Mouse (Mus musculus) heart, embryonic 13.5 days (tissue): ENCODE measurements around the gene Gm8251. TPM values are rescaled to one million over a fixed set of nuclear protein-coding genes. Genes with fewer than 3 reads are reported as not detected.
"Not testable (repeated sequence)": the region's sequence is repeated elsewhere in the genome, so short reads cannot be mapped to it uniquely, and the experiment has no call there.

Experiments
- ATAC-seq: fragments of 200-750 bp; cut with Nextera tagmentation; 2 replicates; pipeline ENCODE4 v1.8.0; 2017; ENCODE audit warnings: moderate TSS enrichment; ENCODE audit not compliant: insufficient number of reproducible peaks, low FRiP score, low TSS enrichment; ENCODE audit errors: extremely low read depth
- H3K27ac ChIP-seq: fragments of 300-500 bp; sonication (generic); replicated peaks from 2 replicates; pipeline ENCODE4 v1.5.1; 2015; ENCODE audit warnings: moderate library complexity, mild to moderate bottlenecking, inconsistent platforms
- H3K27me3 ChIP-seq: fragments of 300-500 bp; sonication (generic); replicated peaks from 2 replicates; pipeline ENCODE4 v1.6.1; 2015; ENCODE audit warnings: mild to moderate bottlenecking, inconsistent platforms
- H3K36me3 ChIP-seq: fragments of 300-500 bp; sonication (generic); 2 replicates; pipeline ENCODE4 v1.6.1; 2015; ENCODE audit warnings: mild to moderate bottlenecking, inconsistent platforms
- H3K4me1 ChIP-seq: fragments of 300-500 bp; sonication (generic); 2 replicates; pipeline ENCODE4 v1.6.1; 2015; ENCODE audit warnings: inconsistent platforms
- H3K4me2 ChIP-seq: fragments of 300-500 bp; sonication (generic); 2 replicates; pipeline ENCODE4 v1.6.1; 2015; ENCODE audit warnings: inconsistent platforms, mild to moderate bottlenecking, moderate library complexity
- H3K4me3 ChIP-seq: fragments of 300-500 bp; sonication (generic); 2 replicates; pipeline ENCODE4 v1.5.1; 2015; ENCODE audit warnings: moderate library complexity, mild to moderate bottlenecking, inconsistent platforms
- H3K9ac ChIP-seq: fragments of 300-500 bp; sonication (generic); 2 replicates; pipeline ENCODE4 v1.6.1; 2015; ENCODE audit warnings: inconsistent platforms, mild to moderate bottlenecking, moderate library complexity
- H3K9me3 ChIP-seq: fragments of 300-500 bp; sonication (generic); 2 replicates; pipeline ENCODE4 v1.6.1; 2016; ENCODE audit warnings: inconsistent platforms
- WGBS: fragments of 180-500 bp; shearing (Covaris S2); methylation state at CpG from one replicate; pipeline ENCODE4 v1.1.7; 2015; ENCODE audit warnings: mixed read lengths; 5-methylcytosine and 5-hydroxymethylcytosine counted together
- polyA plus RNA-seq: library from polyadenylated mRNA; unstranded; fragments of >200 nt; fragmentation: Nextera tagmentation; extraction: Ambion mirVana; gene quantifications from 2 replicates; pipeline ENCODE4 v1.2.1, GENCODE M21; 2015

Gene Gm8251
- polyA plus RNA-seq: 0.06 TPM in 1 of 2 replicates, not detected in the other

DNA sequence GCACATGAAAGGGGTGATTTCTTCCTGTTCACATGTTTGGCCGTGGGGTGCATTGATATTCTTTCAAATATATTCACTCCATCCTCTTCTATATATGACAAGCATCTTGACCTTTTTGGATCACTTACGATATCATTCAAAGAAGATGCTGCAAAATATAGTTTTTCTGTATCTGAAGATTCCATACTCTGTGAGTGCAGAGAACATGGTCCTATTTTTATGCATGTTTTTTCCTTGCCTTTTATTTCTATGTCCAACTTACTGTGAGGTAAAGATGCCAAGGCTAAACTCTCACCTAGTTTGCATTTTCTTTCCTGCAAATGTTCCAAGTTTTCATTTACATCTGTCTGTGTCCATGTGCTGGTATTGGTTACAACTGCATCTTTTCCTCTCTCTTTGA lies at the start of gene Gm8251:
TSS of gene Gm8251 (minus strand) at position 101 of the 400 bp plus-strand sequence.
- no peak within 1 kb of the TSS for H3K4me2 ChIP-seq
- no peak within 1 kb of the TSS for H3K9ac ChIP-seq
- H3K9me3 ChIP-seq: no peaks in the 10 kb centered on the region
- no peaks in the 10 kb centered on the region for H3K27me3 ChIP-seq
- no peak for ATAC-seq
- H3K4me1 ChIP-seq: no peaks in the 10 kb centered on the region
- no peak within 1 kb of the TSS for H3K27ac ChIP-seq
- WGBS: 79% methylated on average over 2 of the region's 2 CpGs
- H3K4me3 ChIP-seq: no peak within 1 kb of the TSS
- H3K36me3 ChIP-seq: no peaks in the 10 kb centered on the region

DNA sequence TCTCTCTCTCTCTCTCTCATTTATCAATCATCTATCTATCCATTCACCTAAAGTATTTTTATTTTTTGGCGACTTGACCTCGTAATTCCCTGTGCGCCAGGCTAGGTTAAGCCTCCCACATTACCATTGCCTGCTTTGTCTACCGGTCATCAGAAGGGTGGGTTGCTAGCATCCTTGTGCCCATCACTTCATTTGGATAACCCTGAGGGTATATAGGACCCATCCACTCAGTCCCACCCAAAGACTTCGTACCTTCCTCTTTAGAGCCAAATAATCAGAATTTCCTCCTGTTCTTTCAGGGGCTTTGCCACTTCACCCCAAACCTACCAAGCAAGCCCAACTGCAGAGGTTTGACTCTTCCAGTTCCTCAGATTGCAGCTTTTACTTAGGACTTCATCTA lies 41.2 kb upstream of the Gm8251 start:
- H3K4me2 ChIP-seq: peak overlapping the region; percentile 79
- WGBS: 21% methylated on average over 5 of the region's 5 CpGs
- H3K27me3 ChIP-seq: no peaks in the 10 kb centered on the region
- H3K4me1 ChIP-seq: peaks cover 14% of the 10 kb centered on the region
- H3K9ac ChIP-seq: peak overlapping the region; percentile 93
- peak overlapping the region; percentile 94 for H3K4me3 ChIP-seq
- no peaks in the 10 kb centered on the region for H3K9me3 ChIP-seq
- no peak overlapping the region for H3K27ac ChIP-seq
- peaks cover 35% of the 10 kb centered on the region for H3K36me3 ChIP-seq
- no peak for ATAC-seq

DNA sequence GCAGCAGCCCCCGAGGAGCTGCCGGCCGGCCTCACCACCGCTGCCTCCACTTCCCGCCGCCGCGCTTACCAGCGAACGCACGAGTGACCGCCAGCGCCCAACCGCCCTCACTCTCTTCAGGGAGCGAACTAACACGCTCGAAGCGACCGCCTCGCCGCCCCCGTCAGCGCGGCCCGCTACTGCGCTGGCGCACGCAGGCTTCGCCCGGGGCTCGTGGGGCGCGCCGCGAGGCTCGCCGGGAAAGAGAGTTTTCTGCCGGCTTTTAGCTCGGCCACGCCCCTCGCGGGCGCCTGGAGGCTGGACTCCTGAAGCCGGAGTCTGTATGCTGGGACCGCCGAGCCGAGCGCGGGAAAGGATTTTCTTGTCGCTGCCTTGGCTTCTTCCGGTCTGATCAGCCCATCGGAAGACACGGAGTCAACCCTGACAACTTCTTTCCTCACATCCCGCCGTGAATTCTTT lies 40.6 kb upstream of the Gm8251 start, which contains the start of gene Tex30:
TSS of gene Tex30 (minus strand) at position 183 of the 459 bp plus-strand sequence.
- H3K9ac ChIP-seq: peak within 1 kb of the TSS; percentile 93
- H3K4me1 ChIP-seq: peaks cover 14% of the 10 kb centered on the region
- no peaks in the 10 kb centered on the region for H3K27me3 ChIP-seq
- peak within 1 kb of the TSS; percentile 95 for H3K27ac ChIP-seq
- H3K36me3 ChIP-seq: peaks cover 35% of the 10 kb centered on the region
- peak within 1 kb of the TSS; percentile 94 for H3K4me3 ChIP-seq
- peak within 1 kb of the TSS; percentile 79 for H3K4me2 ChIP-seq
- H3K9me3 ChIP-seq: peaks cover 2% of the 10 kb centered on the region; the same call in 1 of the 2 replicates
- peak; percentile 95 for ATAC-seq
- WGBS: under 1% methylated on average over 54 of the region's 55 CpGs

DNA sequence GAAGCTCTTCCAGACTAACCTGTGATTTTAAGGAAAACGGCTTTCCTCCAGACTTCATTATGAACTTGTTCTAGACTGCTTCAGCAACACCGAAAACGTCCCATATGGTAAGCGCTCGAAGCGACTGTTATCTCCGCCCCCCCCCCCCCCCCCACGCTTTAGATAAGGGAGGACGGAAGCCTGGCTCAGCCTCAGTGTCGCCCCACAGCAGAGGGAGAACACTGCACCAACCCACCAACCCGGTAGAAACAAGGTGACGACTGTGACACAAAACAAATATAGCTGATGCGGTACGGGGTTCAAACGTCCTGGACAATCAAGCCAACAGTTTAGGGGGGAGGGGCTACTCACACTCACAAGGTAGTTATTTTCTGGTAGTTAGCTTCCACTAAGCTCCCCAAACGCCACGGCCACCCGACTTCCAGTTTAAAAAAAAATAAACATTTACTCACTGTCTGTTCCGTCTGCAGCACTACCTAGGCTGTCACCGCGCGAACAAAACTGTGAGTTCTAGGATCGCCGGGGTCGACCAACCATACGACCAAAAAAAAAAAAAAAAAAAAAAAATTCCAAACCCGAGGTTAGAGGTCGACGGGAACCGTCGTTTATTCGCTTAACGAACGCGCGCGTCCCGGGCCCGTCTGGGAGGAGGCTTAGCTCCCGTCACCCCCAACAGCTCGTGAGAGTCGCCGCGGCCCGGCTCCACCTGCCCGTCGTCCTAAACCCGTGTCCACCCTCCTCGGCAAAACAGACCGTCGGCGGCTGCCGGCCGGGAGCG lies 39.9 kb upstream of the Gm8251 start:
- Histone ChIP-seq H3K36me3 (peaks cover 35% of the 10 kb centered on the region), H3K9me3 (peaks cover 8% of the 10 kb centered on the region; the same call in 1 of the 2 replicates), H3K27ac (peak overlapping the region; percentile 95), H3K27me3 (no peaks in the 10 kb centered on the region), H3K4me1 (peaks cover 14% of the 10 kb centered on the region), H3K4me2 (peak overlapping the region; percentile 79), H3K9ac (peak overlapping the region; percentile 93), H3K4me3 (peak overlapping the region; percentile 94)
- under 1% methylated on average over 55 of the region's 55 CpGs for WGBS
- peak; percentile 58 for ATAC-seq

DNA sequence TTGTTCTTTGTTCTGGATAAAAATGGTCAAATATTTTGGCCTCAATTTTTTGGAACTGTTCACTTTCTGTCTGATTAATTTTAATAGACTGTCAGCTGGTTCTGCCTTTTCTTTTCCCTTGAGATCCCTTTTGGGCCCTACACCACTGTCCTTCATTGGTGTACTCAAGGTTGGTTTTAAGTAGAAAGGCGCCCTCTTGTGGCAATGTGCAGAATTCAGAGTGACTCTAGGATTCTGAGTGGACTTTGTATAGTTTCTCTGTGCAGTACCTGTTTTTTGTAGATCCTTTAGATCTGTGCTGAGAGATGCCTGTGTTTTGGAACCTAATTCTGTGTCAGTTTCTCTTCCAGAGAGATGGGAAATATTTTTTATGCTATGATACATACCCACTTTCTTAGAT lies 2.9 kb upstream of the Gm8251 start:
- Histone ChIP-seq H3K9me3 (no peaks in the 10 kb centered on the region), H3K27me3 (no peaks in the 10 kb centered on the region), H3K4me3 (no peak overlapping the region), H3K36me3 (no peaks in the 10 kb centered on the region), H3K27ac (no peak overlapping the region), H3K4me1 (no peaks in the 10 kb centered on the region), H3K9ac (no peak overlapping the region), H3K4me2 (no peak overlapping the region)
- 3% methylated on average over 1 of the region's 1 CpGs for WGBS
- ATAC-seq: no peak

DNA sequence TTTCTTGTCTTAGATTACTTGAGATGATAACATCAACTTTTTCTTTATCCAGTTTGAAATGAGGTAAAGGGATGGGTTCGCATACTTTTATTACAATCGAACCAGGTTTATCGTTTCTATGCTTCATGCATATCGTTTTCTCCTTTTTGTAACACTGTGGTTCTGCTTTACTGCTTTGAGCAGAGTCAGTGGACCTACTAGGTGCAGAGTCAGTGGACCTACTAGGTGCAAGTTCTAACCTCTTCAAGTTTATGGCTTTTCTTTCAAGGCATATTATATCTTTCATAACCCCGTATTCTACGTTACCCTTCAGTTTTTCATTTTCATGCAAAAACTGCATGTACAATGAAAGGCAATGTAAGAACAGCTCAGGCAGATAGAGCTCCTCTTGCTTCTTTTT lies 1.7 kb upstream of the Gm8251 start:
- no peak for ATAC-seq
- Histone ChIP-seq H3K36me3 (no peaks in the 10 kb centered on the region), H3K27me3 (no peaks in the 10 kb centered on the region), H3K4me2 (no peak overlapping the region), H3K4me1 (no peaks in the 10 kb centered on the region), H3K9ac (no peak overlapping the region), H3K9me3 (no peaks in the 10 kb centered on the region), H3K4me3 (no peak overlapping the region), H3K27ac (no peak overlapping the region)
- 91% methylated on average over 6 of the region's 6 CpGs for WGBS

DNA sequence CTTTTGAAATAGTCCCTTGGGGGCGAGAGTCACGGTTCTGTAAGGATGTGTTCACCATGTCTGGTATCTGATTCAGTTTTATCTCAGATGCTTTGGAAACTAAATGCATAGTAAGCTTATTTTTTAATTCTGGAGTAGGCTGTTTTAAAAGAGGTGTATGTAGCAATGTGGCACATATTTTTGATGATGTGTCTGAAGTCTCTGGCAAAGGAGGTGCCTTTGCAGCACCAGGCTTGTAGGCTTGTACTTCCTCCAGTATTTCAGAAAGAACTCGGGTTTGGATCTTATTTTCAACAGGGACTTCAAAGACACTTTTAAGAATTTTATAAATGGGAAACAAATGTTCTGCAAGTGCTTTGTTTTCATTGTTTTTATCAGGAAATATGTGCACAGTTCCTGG lies 3.9 kb downstream of the Gm8251 start:
- H3K9ac ChIP-seq: no peak overlapping the region
- no peaks in the 10 kb centered on the region for H3K9me3 ChIP-seq
- no peak overlapping the region for H3K4me3 ChIP-seq
- H3K4me1 ChIP-seq: no peaks in the 10 kb centered on the region
- ATAC-seq: no peak
- H3K27me3 ChIP-seq: no peaks in the 10 kb centered on the region
- no peaks in the 10 kb centered on the region for H3K36me3 ChIP-seq
- WGBS: 72% methylated on average over 3 of the region's 3 CpGs
- no peak overlapping the region for H3K27ac ChIP-seq
- no peak overlapping the region for H3K4me2 ChIP-seq

DNA sequence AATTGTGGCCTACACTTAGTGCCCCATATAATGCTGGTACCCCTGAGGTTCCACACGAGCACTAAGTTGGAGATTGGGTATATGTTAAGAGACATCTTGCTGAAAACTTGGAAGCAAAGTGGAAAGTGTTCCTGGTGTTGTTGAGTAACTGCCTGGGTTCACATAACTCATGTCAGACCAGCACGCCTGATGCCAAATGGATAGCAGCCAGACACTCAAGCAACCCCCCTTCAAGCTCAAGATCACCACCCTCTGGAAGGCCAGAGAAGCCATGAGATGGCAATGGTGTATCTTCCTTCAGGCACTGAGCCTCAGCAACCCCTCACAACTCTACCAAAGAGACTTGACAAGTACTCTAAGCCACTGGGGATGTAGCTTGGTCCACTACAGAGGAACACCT lies 15.2 kb downstream of the Gm8251 start:
- Histone ChIP-seq H3K4me1 (0 out of 2 replicates have a peak, but pooled peaks cover 4% of the 10 kb centered on the region), H3K4me2 (no peak overlapping the region), H3K9me3 (no peaks in the 10 kb centered on the region), H3K9ac (no peak overlapping the region), H3K27me3 (no peaks in the 10 kb centered on the region), H3K27ac (no peak overlapping the region), H3K4me3 (no peak overlapping the region), H3K36me3 (no peaks in the 10 kb centered on the region)
- ATAC-seq: no peak
- 72% methylated on average over 2 of the region's 2 CpGs for WGBS

DNA sequence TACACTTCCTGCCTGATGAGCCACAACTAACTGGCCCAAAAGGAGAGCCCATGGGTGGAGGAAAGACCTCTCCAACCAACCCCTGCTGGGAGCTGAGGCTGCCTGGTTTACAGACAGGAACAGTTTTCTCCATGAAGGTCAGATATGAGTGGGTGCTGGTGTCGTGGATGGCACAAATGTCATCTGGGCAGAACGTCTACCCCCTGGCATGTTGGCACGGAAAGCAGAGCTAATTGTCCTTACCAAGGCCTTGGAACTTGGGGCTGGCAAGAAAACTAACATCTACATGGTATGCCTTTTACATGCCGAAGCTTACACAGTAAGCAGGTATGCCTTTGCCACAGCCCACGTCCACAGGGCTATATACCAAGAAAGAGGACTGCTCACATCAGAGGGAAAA lies 16.0 kb downstream of the Gm8251 start:
- not testable (repeated sequence) for H3K4me1 ChIP-seq, H3K4me2 ChIP-seq, H3K4me3 ChIP-seq, H3K27ac ChIP-seq, H3K27me3 ChIP-seq, H3K9ac ChIP-seq, H3K9me3 ChIP-seq, ATAC-seq, H3K36me3 ChIP-seq
- 80% methylated on average over 5 of the region's 5 CpGs for WGBS

DNA sequence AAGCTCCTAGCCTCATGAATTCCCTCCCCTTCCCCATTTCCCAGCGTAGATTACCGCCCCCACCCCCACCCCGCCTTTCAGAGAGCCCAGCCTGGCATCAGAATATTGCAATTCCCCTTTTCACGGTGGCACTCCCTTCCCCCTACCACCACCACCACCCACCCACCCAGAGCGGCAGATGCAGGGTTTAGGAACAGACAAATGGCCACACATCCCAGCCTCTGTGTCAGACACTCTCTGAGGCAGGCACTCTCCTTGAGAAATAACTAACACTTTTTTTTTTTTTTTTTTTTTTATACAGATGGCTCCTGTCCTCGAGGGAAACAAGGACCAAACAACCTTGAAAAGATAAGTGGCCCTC lies 19.2 kb downstream of the Gm8251 start:
- ATAC-seq: no peak
- Histone ChIP-seq H3K27me3 (no peaks in the 10 kb centered on the region), H3K9ac (peak overlapping the region; percentile 79), H3K4me2 (peak overlapping the region; percentile 87), H3K9me3 (no peaks in the 10 kb centered on the region), H3K27ac (no peak overlapping the region), H3K36me3 (no peaks in the 10 kb centered on the region), H3K4me3 (peak overlapping the region; percentile 63), H3K4me1 (0 out of 2 replicates have a peak, but pooled peaks cover 4% of the 10 kb centered on the region)
- 3% methylated on average over 6 of the region's 6 CpGs for WGBS

DNA sequence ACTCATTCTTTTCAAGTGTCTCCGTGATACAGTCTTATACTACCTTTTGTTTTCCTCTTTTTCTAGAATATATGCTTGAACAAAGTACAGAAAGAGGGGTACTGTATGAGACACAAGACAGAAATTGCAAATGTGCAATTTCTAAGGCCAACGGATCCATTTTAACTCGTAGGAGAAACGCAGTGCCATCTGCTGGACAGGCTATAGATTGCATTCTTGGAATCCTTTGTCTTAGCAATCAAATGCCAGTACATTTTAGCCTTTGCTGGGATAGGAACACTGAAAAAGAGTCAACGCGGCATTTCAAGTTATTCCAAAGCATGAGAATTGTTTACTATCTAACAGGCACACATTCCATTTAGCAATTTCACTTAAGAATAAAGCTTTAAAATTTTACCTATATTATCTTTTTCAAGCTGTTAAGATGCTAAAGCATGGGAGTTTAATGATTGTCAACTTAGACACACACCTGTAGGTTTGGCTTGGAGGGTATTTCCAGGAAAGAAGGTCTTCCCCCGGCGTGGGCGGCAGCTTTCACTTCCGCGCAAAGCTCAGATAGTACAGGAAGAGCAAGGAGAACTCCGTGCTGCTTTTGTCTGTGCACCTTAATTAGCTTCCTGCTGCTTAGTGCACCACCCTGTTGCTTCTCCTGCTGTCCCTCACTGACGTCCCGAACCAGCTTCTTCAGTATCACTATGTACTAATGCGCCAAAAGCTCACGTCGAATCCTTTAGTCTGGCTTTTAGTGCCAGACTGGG lies 19.8 kb downstream of the Gm8251 start:
- Histone ChIP-seq H3K27me3 (no peaks in the 10 kb centered on the region), H3K4me3 (peak overlapping the region; percentile 63), H3K27ac (no peak overlapping the region), H3K9me3 (no peaks in the 10 kb centered on the region), H3K36me3 (no peaks in the 10 kb centered on the region), H3K9ac (peak overlapping the region; percentile 79), H3K4me2 (peak overlapping the region; percentile 87), H3K4me1 (0 out of 2 replicates have a peak, but pooled peaks cover 4% of the 10 kb centered on the region)
- WGBS: 2% methylated on average over 17 of the region's 17 CpGs
- ATAC-seq: no peak
